In the genomic region with DNA sequence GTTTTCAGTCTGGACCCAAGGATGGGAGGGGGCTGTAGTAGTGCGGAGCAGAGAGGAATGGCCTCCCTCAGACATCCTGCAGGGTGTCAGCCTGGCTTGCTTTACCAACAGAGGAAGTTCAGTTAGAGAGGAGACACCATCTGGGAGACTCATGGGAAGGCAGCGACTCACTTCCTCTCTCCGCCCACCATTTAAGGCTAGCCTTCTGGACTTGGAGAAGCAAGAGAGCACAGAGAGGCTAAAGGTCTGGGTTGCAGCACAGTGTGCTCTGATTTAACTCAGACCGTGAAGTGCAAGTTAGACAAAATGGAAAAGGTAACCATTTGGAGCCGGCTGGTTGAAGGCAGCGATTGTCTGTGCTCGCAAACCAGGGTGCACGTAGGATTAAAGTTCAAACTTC, we compare ENCODE assay signal across 8 mouse cellular contexts. TPM values are rescaled to one million over a fixed set of nuclear protein-coding genes. Genes with fewer than 3 reads are reported as not detected.
A peak's percentile ranks its signal among the peaks of the same experiment; 100 is the strongest.
DNase-seq lines count a peak whose midpoint lies in the region; ATAC-seq and TF ChIP-seq lines count a peak whose summit lies in the region.

No protein-coding gene starts in this region.

- H3K4me3 ChIP-seq in layer of hippocampus, adult 2 months, result no peak overlapping the region
- H3K4me3 ChIP-seq in embryonic fibroblast, embryonic 13.5 days (ENCODE audit: insufficient read depth, low read length), result no peak overlapping the region

- H3K27ac ChIP-seq in layer of hippocampus, adult 2 months, result peak overlapping the region; percentile 36; the same call in 1 of the 2 replicates
- H3K27ac ChIP-seq in embryonic fibroblast, embryonic 13.5 days (ENCODE audit: insufficient read depth, low read length), result no peak overlapping the region; the same call in 1 of the 2 replicates

- no peak; the same call in 1 of the 2 replicates for TF ChIP-seq CTCF in layer of hippocampus, adult 2 months (conservative IDR thresholded peaks at IDR 0.05)
- TF ChIP-seq CTCF in embryonic fibroblast, embryonic 13.5 days (IDR thresholded peaks at IDR 0.05; ENCODE audit: borderline replicate concordance, insufficient read depth, low read length), result no peak

- peaks cover 15% of the 10 kb centered on the region for H3K4me1 ChIP-seq in embryonic fibroblast, embryonic 13.5 days (ENCODE audit: control insufficient read depth, insufficient read depth, low read length)

- no peak for DNase-seq in layer of hippocampus, adult 2 months (ENCODE audit: low spot score in 2 of 2)
- DNase-seq in layer of hippocampus, adult 18-20 months (ENCODE audit: low spot score in 2 of 2), result no peak
- DNase-seq in kidney, postnatal 10 days, result peak; percentile 58
- no peak for DNase-seq in urinary bladder, postnatal 14 days (ENCODE audit: low spot score)
- no peak for DNase-seq in right cerebral cortex, postnatal 14 days
- no peak for DNase-seq in ovary, postnatal 10 days (ENCODE audit: low spot score)

- peak; percentile 50 for ATAC-seq in megakaryocyte, adult 5-6 weeks (ENCODE audit: poor library complexity, severe bottlenecking)

- TF ChIP-seq POLR2A in embryonic fibroblast, embryonic 13.5 days (IDR thresholded peaks at IDR 0.05; ENCODE audit: low read depth, low read length), result 0 out of 2 replicates have a peak, but pooled peaks have one; percentile 19

RNA-seq across cellular contexts. Expression of a gene that starts 5.3 kb away (rescaled TPM):
- total RNA-seq in layer of hippocampus, adult 2 months (2021), result 10 to 100 TPM; 63.7 to 66.9 TPM
- 10 to 100 TPM; 67.0 to 69.7 TPM for total RNA-seq in layer of hippocampus, adult 18-20 months (2021)
- polyA plus RNA-seq in embryonic fibroblast, embryonic 13.5 days (2011; ENCODE audit: insufficient read length, low read depth, missing spikeins), result 9.3 and 9.7 TPM in 2 replicates
- 1.7 and 2.0 TPM in 2 replicates for total RNA-seq in megakaryocyte, adult 5-6 weeks (2015)
- 1.0 and 1.1 TPM in 2 replicates for total RNA-seq in megakaryocyte, adult 5-6 weeks (2017)

Comparison
In these comparisons a context has a peak if more than half of its experiments do, and no peak if none do; other contexts are left out.
1. RNA of a gene that starts 5.3 kb away (total RNA-seq): 67.0 to 69.7 TPM in layer of hippocampus, adult 18-20 months and 63.7 to 66.9 TPM in layer of hippocampus, adult 2 months; 1.0 to 2.0 TPM in megakaryocyte, adult 5-6 weeks; every median in the first group is over 10 times any median in the second.